Comparison of ENCODE assay signal across 9 mouse cellular contexts in genomic region chr2:14738927-14739326, GRCm38 (mm10).
DNase-seq lines count a peak whose midpoint lies in the region; ATAC-seq lines count a peak whose summit lies in the region.
"Had no signal": no experiment of that assay in that cellular context is flagged by ENCODE, and none has a peak within 500 bp of the region (broad histone marks: within the 10 kb centered on the region; RNA-seq: fewer than 3 reads in every experiment).

No protein-coding gene starts in this region.

- peak; percentile 6 for DNase-seq in embryo, embryonic 10 days (ENCODE audit: low spot score)
- no peak for DNase-seq in embryo, embryonic 9.5 days (ENCODE audit: extremely low spot score)
- peak; percentile 62 for DNase-seq in layer of hippocampus, adult 9-11 months
- DNase-seq in urinary bladder, adult 2 months (ENCODE audit: low spot score), result no peak
- DNase-seq in heart, postnatal 10 days, result no peak
- no peak for DNase-seq in kidney, adult 9 months

- no peak overlapping the region for H3K9ac ChIP-seq in embryonic facial prominence, embryonic 12.5 days
- peak overlapping the region; percentile 31; the same call in 1 of the 2 replicates for H3K9ac ChIP-seq in neural tube, embryonic 13.5 days

- H3K4me1 ChIP-seq in embryonic facial prominence, embryonic 12.5 days, result 0 out of 2 replicates have a peak, but pooled peaks cover 3% of the 10 kb centered on the region
- peaks cover 25% of the 10 kb centered on the region for H3K4me1 ChIP-seq in neural tube, embryonic 13.5 days (replicated peaks)

- H3K4me2 ChIP-seq in embryonic facial prominence, embryonic 12.5 days (replicated peaks), result no peak overlapping the region
- H3K4me2 ChIP-seq in neural tube, embryonic 13.5 days, result peak overlapping the region; percentile 47

- WGBS in embryonic facial prominence, embryonic 12.5 days, result 53% methylated on average over 9 of the region's 9 CpGs
- WGBS in neural tube, embryonic 13.5 days, result 37% methylated on average over 9 of the region's 9 CpGs

- intact Hi-C loops in heart, postnatal 10 days (cut with DNase I), result no loop called here

- no peaks in the 10 kb centered on the region for H3K9me3 ChIP-seq in embryonic facial prominence, embryonic 12.5 days
- H3K9me3 ChIP-seq in neural tube, embryonic 13.5 days, result no peaks in the 10 kb centered on the region

- no peaks in the 10 kb centered on the region for H3K36me3 ChIP-seq in embryonic facial prominence, embryonic 12.5 days
- H3K36me3 ChIP-seq in neural tube, embryonic 13.5 days, result no peaks in the 10 kb centered on the region

- ATAC-seq in embryonic facial prominence, embryonic 12.5 days (ENCODE audit: insufficient number of reproducible peaks, insufficient read depth, low FRiP score, low TSS enrichment), result 0 out of 2 replicates have a peak, but pooled peaks have one; percentile 56
- ATAC-seq in neural tube, embryonic 13.5 days (ENCODE audit: low read depth), result peak; percentile 76

- H3K27ac ChIP-seq in embryonic facial prominence, embryonic 12.5 days, result no peak overlapping the region
- H3K27ac ChIP-seq in neural tube, embryonic 13.5 days (replicated peaks), result peak overlapping the region; percentile 73
- H3K27ac ChIP-seq: macrophage had no signal

- H3K27me3 ChIP-seq in embryonic facial prominence, embryonic 12.5 days, result no peaks in the 10 kb centered on the region
- H3K27me3 ChIP-seq in neural tube, embryonic 13.5 days, result no peaks in the 10 kb centered on the region

- H3K4me3 ChIP-seq in embryonic facial prominence, embryonic 12.5 days, result no peak overlapping the region
- H3K4me3 ChIP-seq in neural tube, embryonic 13.5 days, result peak overlapping the region; percentile 23; the same call in 1 of the 2 replicates

Comparison
In these comparisons a context has a peak if more than half of its experiments do, and no peak if none do; other contexts are left out.
1. DNase-seq: peak in embryo, embryonic 10 days (single experiment) and layer of hippocampus, adult 9-11 months (single experiment); none in embryo, embryonic 9.5 days (single experiment), urinary bladder, adult 2 months (single experiment), heart, postnatal 10 days (0 of 2) and kidney, adult 9 months (single experiment).